Mouse (Mus musculus) E14TG2a.4 (cell line): ENCODE results near the gene Pdcd2l.

Source experiments
- CTCF ChIP-seq: conservative IDR thresholded peaks from 2 replicates; pipeline ENCODE4 v1.5.1; 2014; ENCODE audit warnings: low read length
- POU5F1 ChIP-seq: IDR thresholded peaks from 2 replicates; pipeline ENCODE4 v1.6.1; 2014; ENCODE audit warnings: low read length, borderline replicate concordance

GRCm38 (mm10) chr7:34164671-34165070, 31.8 kb downstream of the Pdcd2l start:
- TF ChIP-seq CTCF (no peak), POU5F1 (no peak)
